Mouse (Mus musculus): ENCODE measurements at regions not wholly inside any gene's neighbourhood (a gene's known extent, or its start where the extent isn't known, plus 50 kb on each side); places are given as distances from the start of the nearest gene placed in this dataset.

DNA sequence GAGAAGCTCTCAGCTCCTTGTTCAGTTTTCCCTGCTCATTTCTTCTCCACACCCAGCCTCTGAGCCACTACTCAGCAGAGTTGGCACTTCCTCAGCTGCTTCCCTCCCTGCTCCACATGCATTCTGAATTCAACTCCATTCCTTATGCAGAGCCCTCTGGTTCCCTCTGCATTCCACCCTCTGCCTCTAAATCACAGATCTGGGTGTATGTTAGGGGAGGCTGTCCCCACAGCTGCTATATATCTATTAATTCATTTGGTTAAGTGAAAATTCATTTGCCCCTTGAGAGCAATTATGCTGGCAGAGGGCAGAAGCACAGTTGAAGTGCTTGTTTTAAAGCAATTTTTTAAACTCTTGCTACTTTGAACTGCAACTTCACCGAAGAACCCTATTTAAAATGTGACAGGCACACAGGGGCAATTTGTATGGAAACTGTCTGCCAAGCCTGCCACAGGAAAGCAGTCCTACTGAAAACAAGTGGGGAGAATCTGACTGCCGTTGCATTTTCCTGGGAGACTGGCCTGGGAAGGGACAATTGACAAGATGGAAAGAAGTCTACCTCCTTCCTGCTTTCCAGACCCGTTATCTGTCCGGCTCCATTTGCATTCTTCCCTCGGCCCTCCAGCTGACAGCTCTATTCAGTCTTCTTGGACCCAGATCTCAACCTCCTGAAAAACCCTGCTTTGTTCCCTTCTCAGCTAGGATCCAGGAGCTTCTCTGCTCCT lies 88.0 kb upstream of the Gpr141 start:
- no peak for DNase-seq (ENCODE audit: low read depth, low spot score)
- H3K27ac ChIP-seq (ENCODE audit: insufficient read depth, low read depth, low read length, poor library complexity, severe bottlenecking) = no peak overlapping the region
- in situ Hi-C loops (cut with MboI; ENCODE audit: low sequenced_read_pairs in 2 of 2, unreplicated experiment in 2 of 2) = no loop called here

DNA sequence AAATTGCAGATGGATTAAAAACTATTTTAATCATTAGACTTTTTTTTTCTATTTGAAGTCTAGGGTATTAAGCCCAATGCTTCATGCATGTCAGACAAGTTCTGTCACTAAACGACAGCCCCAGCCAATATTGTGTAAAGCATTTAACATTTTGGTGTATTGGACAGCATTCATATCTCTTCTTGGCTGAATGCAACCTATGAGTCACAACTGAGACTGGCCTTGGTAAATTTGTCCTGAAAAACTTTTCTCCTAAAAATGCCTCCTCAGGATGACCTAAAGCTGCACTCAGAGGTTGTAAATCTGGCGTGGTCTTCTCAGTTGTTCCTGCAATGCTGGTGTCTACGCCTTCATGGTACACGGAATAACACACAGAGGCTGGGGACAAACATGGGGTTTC lies 78.7 kb upstream of the Gpr141 start:
- TF ChIP-seq ZNF384 (IDR thresholded peaks at IDR 0.05; ENCODE audit: low read depth, low read length) = no peak
- TF ChIP-seq CHD2 (IDR thresholded peaks at IDR 0.05; ENCODE audit: low read depth, low read length) = no peak
- TF ChIP-seq MAFK (IDR thresholded peaks at IDR 0.05; ENCODE audit: insufficient read depth, low read depth, low read length) = no peak
- TF ChIP-seq HCFC1 (IDR thresholded peaks at IDR 0.05; ENCODE audit: borderline replicate concordance, insufficient read depth, low read length) = no peak
- no peak for TF ChIP-seq ZC3H11A (IDR thresholded peaks at IDR 0.05; ENCODE audit: borderline replicate concordance, low read depth, low read length)
- Histone ChIP-seq H3K36me3 (ENCODE audit: control insufficient read depth, insufficient read depth, low read length, poor library complexity, severe bottlenecking) (no peaks in the 10 kb centered on the region), H3K4me1 (ENCODE audit: control insufficient read depth in 2 of 2, insufficient read depth in 2 of 2, low read length in 2 of 2, poor library complexity in 1 of 2) (no peaks in the 10 kb centered on the region), H3K9me3 (ENCODE audit: control insufficient read depth, insufficient read depth, low read depth, low read length) (no peaks in the 10 kb centered on the region), H3K9ac (ENCODE audit: insufficient read depth, low read depth, low read length, poor library complexity, severe bottlenecking) (no peak overlapping the region), H3K4me3 (ENCODE audit: insufficient read depth in 1 of 2, low read depth in 1 of 2, low read length in 2 of 2, poor library complexity in 1 of 2, severe bottlenecking in 1 of 2) (no peak overlapping the region), H3K27ac (ENCODE audit: insufficient read depth, low read depth, low read length, poor library complexity, severe bottlenecking) (no peak overlapping the region)
- in situ Hi-C loops (cut with MboI; ENCODE audit: low sequenced_read_pairs in 2 of 2, unreplicated experiment in 2 of 2) = no loop called here
- DNase-seq (ENCODE audit: low read depth, low spot score) = no peak

More for the DNA sequence above, 88.0 kb upstream of the Gpr141 start:
- Histone ChIP-seq H3K4me1 (ENCODE audit: control insufficient read depth in 2 of 2, insufficient read depth in 2 of 2, low read length in 2 of 2, poor library complexity in 1 of 2) (no peaks in the 10 kb centered on the region), H3K4me3 (ENCODE audit: insufficient read depth in 1 of 2, low read depth in 1 of 2, low read length in 2 of 2, poor library complexity in 1 of 2, severe bottlenecking in 1 of 2) (no peak overlapping the region), H3K36me3 (ENCODE audit: control insufficient read depth, insufficient read depth, low read length, poor library complexity, severe bottlenecking) (no peaks in the 10 kb centered on the region), H3K9ac (ENCODE audit: insufficient read depth, low read depth, low read length, poor library complexity, severe bottlenecking) (no peak overlapping the region), H3K9me3 (ENCODE audit: control insufficient read depth, insufficient read depth, low read depth, low read length) (no peaks in the 10 kb centered on the region)
- TF ChIP-seq HCFC1 (IDR thresholded peaks at IDR 0.05; ENCODE audit: borderline replicate concordance, insufficient read depth, low read length) (no peak), ZC3H11A (IDR thresholded peaks at IDR 0.05; ENCODE audit: borderline replicate concordance, low read depth, low read length) (no peak), ZNF384 (IDR thresholded peaks at IDR 0.05; ENCODE audit: low read depth, low read length) (no peak), MAFK (IDR thresholded peaks at IDR 0.05; ENCODE audit: insufficient read depth, low read depth, low read length) (no peak), CHD2 (IDR thresholded peaks at IDR 0.05; ENCODE audit: low read depth, low read length) (no peak)

DNA sequence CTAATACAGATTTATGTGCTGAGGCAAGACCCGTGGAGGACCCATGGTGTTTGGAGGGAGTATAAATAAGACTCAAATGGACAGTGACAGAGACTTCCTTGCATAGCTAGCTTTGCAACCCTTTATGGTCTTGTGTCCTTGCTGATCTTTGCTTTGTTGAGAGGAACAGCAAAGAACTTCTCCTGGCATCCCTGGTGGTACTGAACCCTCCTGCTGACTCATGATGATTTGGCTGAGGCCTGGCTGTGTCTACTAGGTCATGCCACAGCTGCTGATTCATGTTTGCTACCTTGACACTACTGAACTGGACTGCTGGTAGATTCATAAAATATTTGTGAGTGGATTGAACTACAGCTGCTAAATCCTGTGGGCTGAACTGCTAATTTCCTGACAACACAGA lies 73.1 kb upstream of the Gpr141 start:
- H3K4me1 ChIP-seq (ENCODE audit: control insufficient read depth in 2 of 2, insufficient read depth in 2 of 2, low read length in 2 of 2, poor library complexity in 1 of 2) = no peaks in the 10 kb centered on the region
- H3K36me3 ChIP-seq (ENCODE audit: control insufficient read depth, insufficient read depth, low read length, poor library complexity, severe bottlenecking) = no peaks in the 10 kb centered on the region
- no peak overlapping the region for H3K27ac ChIP-seq (ENCODE audit: insufficient read depth, low read depth, low read length, poor library complexity, severe bottlenecking)
- in situ Hi-C loops (cut with MboI; ENCODE audit: low sequenced_read_pairs in 2 of 2, unreplicated experiment in 2 of 2) = no loop called here
- H3K9ac ChIP-seq (ENCODE audit: insufficient read depth, low read depth, low read length, poor library complexity, severe bottlenecking) = no peak overlapping the region
- no peak for DNase-seq (ENCODE audit: low read depth, low spot score)
- no peak for TF ChIP-seq ZC3H11A (IDR thresholded peaks at IDR 0.05; ENCODE audit: borderline replicate concordance, low read depth, low read length)
- no peak for TF ChIP-seq CHD2 (IDR thresholded peaks at IDR 0.05; ENCODE audit: low read depth, low read length)
- no peak for TF ChIP-seq ZNF384 (IDR thresholded peaks at IDR 0.05; ENCODE audit: low read depth, low read length)
- TF ChIP-seq MAFK (IDR thresholded peaks at IDR 0.05; ENCODE audit: insufficient read depth, low read depth, low read length) = no peak
- no peak for TF ChIP-seq HCFC1 (IDR thresholded peaks at IDR 0.05; ENCODE audit: borderline replicate concordance, insufficient read depth, low read length)
- H3K4me3 ChIP-seq (ENCODE audit: insufficient read depth in 1 of 2, low read depth in 1 of 2, low read length in 2 of 2, poor library complexity in 1 of 2, severe bottlenecking in 1 of 2) = no peak overlapping the region
- no peaks in the 10 kb centered on the region for H3K9me3 ChIP-seq (ENCODE audit: control insufficient read depth, insufficient read depth, low read depth, low read length)

DNA sequence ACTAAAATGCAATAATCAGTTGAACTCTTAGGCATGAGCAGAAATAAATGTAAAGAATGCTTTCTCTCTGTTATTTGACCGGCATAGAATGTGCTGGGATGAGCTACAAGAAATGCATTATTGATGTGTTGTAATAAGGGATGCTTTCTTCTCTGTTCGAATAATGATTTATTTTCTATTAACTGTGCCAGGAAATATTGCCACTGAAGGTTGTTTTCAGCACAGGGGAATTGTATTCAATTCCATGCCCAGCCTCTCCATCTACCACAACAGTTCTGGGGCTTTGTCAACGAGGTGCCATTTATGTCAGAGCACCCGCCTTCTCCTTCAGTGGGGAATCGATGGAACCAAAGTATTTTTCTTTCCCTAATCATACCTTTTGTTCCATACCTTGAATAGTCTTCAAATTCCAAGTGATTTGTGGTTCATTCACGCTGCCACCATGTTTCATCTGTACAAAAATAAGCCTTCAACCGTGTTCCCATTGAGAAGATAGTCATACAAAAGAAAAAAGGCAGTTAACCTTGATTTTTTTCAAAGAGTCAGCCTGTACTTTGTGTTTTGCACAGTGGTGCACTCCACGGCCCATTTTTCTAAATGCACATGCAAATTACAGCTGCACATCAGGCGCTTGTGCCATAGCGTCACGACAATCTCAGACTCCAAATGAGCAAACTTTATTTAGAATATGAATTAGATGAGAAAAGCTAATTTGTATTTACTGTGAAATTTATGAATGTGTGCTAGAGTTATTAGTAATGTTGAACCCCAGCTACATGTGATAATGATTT lies 65.1 kb upstream of the Gpr141 start:
- in situ Hi-C loops (cut with MboI; ENCODE audit: low sequenced_read_pairs in 2 of 2, unreplicated experiment in 2 of 2) = no loop called here
- TF ChIP-seq ZNF384 (IDR thresholded peaks at IDR 0.05; ENCODE audit: low read depth, low read length) = no peak
- no peak for TF ChIP-seq ZC3H11A (IDR thresholded peaks at IDR 0.05; ENCODE audit: borderline replicate concordance, low read depth, low read length)
- TF ChIP-seq MAFK (IDR thresholded peaks at IDR 0.05; ENCODE audit: insufficient read depth, low read depth, low read length) = no peak
- TF ChIP-seq HCFC1 (IDR thresholded peaks at IDR 0.05; ENCODE audit: borderline replicate concordance, insufficient read depth, low read length) = no peak
- TF ChIP-seq CHD2 (IDR thresholded peaks at IDR 0.05; ENCODE audit: low read depth, low read length) = no peak
- H3K27ac ChIP-seq (ENCODE audit: insufficient read depth, low read depth, low read length, poor library complexity, severe bottlenecking) = no peak overlapping the region
- no peaks in the 10 kb centered on the region for H3K4me1 ChIP-seq (ENCODE audit: control insufficient read depth in 2 of 2, insufficient read depth in 2 of 2, low read length in 2 of 2, poor library complexity in 1 of 2)
- no peaks in the 10 kb centered on the region for H3K9me3 ChIP-seq (ENCODE audit: control insufficient read depth, insufficient read depth, low read depth, low read length)
- no peaks in the 10 kb centered on the region for H3K36me3 ChIP-seq (ENCODE audit: control insufficient read depth, insufficient read depth, low read length, poor library complexity, severe bottlenecking)
- DNase-seq (ENCODE audit: low read depth, low spot score) = no peak
- H3K4me3 ChIP-seq (ENCODE audit: insufficient read depth in 1 of 2, low read depth in 1 of 2, low read length in 2 of 2, poor library complexity in 1 of 2, severe bottlenecking in 1 of 2) = no peak overlapping the region
- no peak overlapping the region for H3K9ac ChIP-seq (ENCODE audit: insufficient read depth, low read depth, low read length, poor library complexity, severe bottlenecking)
